Mouse (Mus musculus) mature B cell (primary cell): Measurements from ENCODE around the gene Ccdc105.

Experiments used
- in situ Hi-C: fragments of 300-500 bp; cut with MboI; formaldehyde crosslinking; loops from 2 replicates; pipeline ENCODE4 v1.14.3; 2019

Gene Ccdc105

GRCm38 (mm10) chr10:78715156-78715555, 37.7 kb downstream of the Ccdc105 start:
- in situ Hi-C loops: no loop called here

GRCm38 (mm10) chr10:78714129-78714528, 38.7 kb downstream of the Ccdc105 start:
- in situ Hi-C loops: no loop called here

- in situ Hi-C loops: no loop called here
Measured at GRCm38 (mm10) chr10:78710706-78711105, 42.2 kb downstream of the Ccdc105 start.

GRCm38 (mm10) chr10:78700881-78701280, 52.0 kb downstream of the Ccdc105 start:
- in situ Hi-C loops: no loop called here
